Mouse (Mus musculus) heart, embryonic 15.5 days (tissue): ENCODE measurements around the gene Crlf3. TPM values are rescaled to one million over a fixed set of nuclear protein-coding genes. Genes with fewer than 3 reads are reported as not detected.
"Not testable (repeated sequence)": the region's sequence is repeated elsewhere in the genome, so short reads cannot be mapped to it uniquely, and the experiment has no call there.

ENCODE experiments used
- ATAC-seq: fragments of 200-750 bp; cut with Nextera tagmentation; replicated peaks from 2 replicates; pipeline ENCODE4 v1.8.0; 2017; ENCODE audit warnings: low read depth, moderate TSS enrichment; ENCODE audit not compliant: insufficient number of reproducible peaks, insufficient read depth, low FRiP score
- H3K27ac ChIP-seq: fragments of 300-500 bp; sonication (generic); 2 replicates; pipeline ENCODE4 v1.5.1; 2015; ENCODE audit warnings: mild to moderate bottlenecking, inconsistent platforms
- H3K27me3 ChIP-seq: fragments of 300-500 bp; sonication (generic); 2 replicates; pipeline ENCODE4 v1.6.1; 2015; ENCODE audit warnings: inconsistent platforms
- H3K36me3 ChIP-seq: fragments of 300-500 bp; sonication (generic); 2 replicates; pipeline ENCODE4 v1.6.1; 2015; ENCODE audit warnings: mild to moderate bottlenecking, inconsistent platforms
- H3K4me1 ChIP-seq: fragments of 300-500 bp; sonication (generic); replicated peaks from 2 replicates; pipeline ENCODE4 v1.6.1; 2015; ENCODE audit warnings: inconsistent platforms
- H3K4me2 ChIP-seq: fragments of 300-500 bp; sonication (generic); 2 replicates; pipeline ENCODE4 v1.6.1; 2015; ENCODE audit warnings: inconsistent platforms, mild to moderate bottlenecking, moderate library complexity
- H3K4me3 ChIP-seq: fragments of 300-500 bp; sonication (generic); 2 replicates; pipeline ENCODE4 v1.5.1; 2015; ENCODE audit warnings: mild to moderate bottlenecking, inconsistent platforms
- H3K9ac ChIP-seq: fragments of 300-500 bp; sonication (generic); 2 replicates; pipeline ENCODE4 v1.6.1; 2015; ENCODE audit warnings: mild to moderate bottlenecking, inconsistent platforms
- H3K9me3 ChIP-seq: fragments of 300-500 bp; sonication (generic); replicated peaks from 2 replicates; pipeline ENCODE4 v1.6.1; 2016; ENCODE audit warnings: inconsistent platforms
- WGBS: fragments of 180-500 bp; shearing (Covaris S2); methylation state at CpG from one replicate; pipeline ENCODE4 v1.1.7; 2015; ENCODE audit warnings: mixed read lengths; 5-methylcytosine and 5-hydroxymethylcytosine counted together
- polyA plus RNA-seq: library from polyadenylated mRNA; unstranded; fragments of >200 nt; fragmentation: Nextera tagmentation; extraction: Ambion mirVana; gene quantifications from 2 replicates; pipeline ENCODE4 v1.2.1, GENCODE M21; 2015

Crlf3 gene
- polyA plus RNA-seq, 1 experiment from 2014 or later: 29.2 TPM

DNA sequence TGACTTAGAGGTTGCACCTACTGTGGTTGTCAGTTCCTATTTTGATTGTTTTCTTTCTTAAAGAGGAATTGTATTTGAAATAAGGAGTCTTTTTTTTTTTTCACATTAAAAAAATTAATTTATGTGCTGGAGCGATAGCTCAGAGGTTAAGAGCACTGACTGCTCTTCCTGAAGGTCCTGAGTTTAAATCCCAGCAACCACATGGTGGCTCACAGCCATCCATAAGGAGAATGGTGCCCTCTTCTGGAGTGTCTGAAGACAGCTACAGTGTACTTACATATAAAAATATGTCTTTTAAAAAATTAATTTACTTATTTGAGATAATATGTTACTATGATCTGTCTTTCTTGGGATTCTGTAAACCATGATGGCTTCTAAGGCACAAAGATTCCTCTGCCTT, 61.0 kb downstream of the Crlf3 start:
- 81% methylated on average over 1 of the region's 1 CpGs for WGBS
- H3K27me3 ChIP-seq: no peaks in the 10 kb centered on the region
- no peaks in the 10 kb centered on the region for H3K4me1 ChIP-seq
- no peak overlapping the region for H3K4me3 ChIP-seq
- no peak overlapping the region for H3K4me2 ChIP-seq
- no peaks in the 10 kb centered on the region for H3K9me3 ChIP-seq
- no peak for ATAC-seq
- peaks cover 68% of the 10 kb centered on the region for H3K36me3 ChIP-seq
- H3K27ac ChIP-seq: no peak overlapping the region
- H3K9ac ChIP-seq: no peak overlapping the region

DNA sequence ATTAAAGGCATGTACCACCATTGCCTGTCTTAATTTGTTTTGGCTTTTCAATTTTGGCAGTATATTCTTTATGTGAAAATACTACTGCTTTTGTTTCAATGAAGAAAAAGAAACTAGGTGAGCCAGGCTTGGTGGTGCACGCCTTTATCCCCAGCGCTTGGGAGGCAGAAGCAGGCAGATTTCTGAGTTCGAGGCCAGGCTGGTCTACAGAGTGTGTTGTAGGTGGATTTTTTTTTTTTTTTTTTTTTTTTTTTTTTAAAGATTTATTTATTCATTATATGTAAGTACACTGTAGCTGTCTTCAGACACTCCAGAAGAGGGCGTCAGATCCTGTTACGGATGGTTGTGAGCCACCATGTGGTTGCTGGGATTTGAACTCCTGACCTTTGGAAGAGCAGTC, 64.3 kb downstream of the Crlf3 start:
- H3K9me3 ChIP-seq, H3K9ac ChIP-seq, H3K4me1 ChIP-seq, H3K4me3 ChIP-seq, H3K27ac ChIP-seq, H3K4me2 ChIP-seq, H3K27me3 ChIP-seq, ATAC-seq: not testable (repeated sequence)
- peaks cover 75% of the 10 kb centered on the region for H3K36me3 ChIP-seq
- WGBS: 87% methylated on average over 4 of the region's 5 CpGs

Other genes starting within 250 kb of the Crlf3 start
- gene Utp6, start 118.6 kb downstream of the Crlf3 start, polyA plus RNA-seq: 28.0 and 33.4 TPM in 2 replicates
- gene Suz12, start 87.9 kb downstream of the Crlf3 start, polyA plus RNA-seq: 14.2 and 15.1 TPM in 2 replicates
- gene Atad5, start 8.4 kb upstream of the Crlf3 start, polyA plus RNA-seq: 4.4 and 4.7 TPM in 2 replicates
- 27.6 and 29.2 TPM in 2 replicates for gene Tefm, start 61.2 kb upstream of the Crlf3 start, polyA plus RNA-seq
- 1.5 and 1.9 TPM in 2 replicates for gene Adap2, start 73.1 kb upstream of the Crlf3 start, polyA plus RNA-seq
- 11.5 and 13.0 TPM in 2 replicates for gene Rnf135, start 102.9 kb upstream of the Crlf3 start, polyA plus RNA-seq
- gene Rhot1, start 128.0 kb upstream of the Crlf3 start, polyA plus RNA-seq: 56.5 and 60.3 TPM in 2 replicates
- 1.7 and 3.2 TPM in 2 replicates for gene Rhbdl3, start 219.9 kb upstream of the Crlf3 start, polyA plus RNA-seq